Mouse (Mus musculus): ENCODE data around the gene Eva1c. TPM values are rescaled to one million over a fixed set of nuclear protein-coding genes. Genes with fewer than 3 reads are reported as not detected.

The Eva1c gene
- total RNA-seq (2021) = 1 to 10 TPM; 2.8 to 7.5 TPM
- long read RNA-seq, experiment 1, transcript Eva1c-201 (8 exons, 2,142 nt) = major isoform, 6 of 11 reads
- long read RNA-seq, experiment 1, partial matches to known transcripts = 0 of 11 reads
- long read RNA-seq, experiment 1, other reads (novel, unspliced or antisense) = 3 of 11 reads
- long read RNA-seq, experiment 2, partial matches to known transcripts = 0 of 2 reads
- long read RNA-seq, experiment 2, other reads (novel, unspliced or antisense) = 1 of 2 reads

- no peak for DNase-seq
Observed at GRCm38 (mm10) chr16:90826457-90826856, at the start of gene Eva1c. Gene Eva1c, plus strand, starts transcription at chr16:90826719.

GRCm38 (mm10) chr16:90779783-90780182 lies 46.7 kb upstream of the Eva1c start:
- no peak for DNase-seq

- no peak for DNase-seq
Observed at GRCm38 (mm10) chr16:90783302-90783701, 43.2 kb upstream of the Eva1c start.

GRCm38 (mm10) chr16:90785257-90785656 lies 41.3 kb upstream of the Eva1c start:
- DNase-seq = no peak

- DNase-seq = no peak
Observed at GRCm38 (mm10) chr16:90788580-90788979, 37.9 kb upstream of the Eva1c start.

- DNase-seq = no peak
Observed at GRCm38 (mm10) chr16:90790946-90791345, 35.6 kb upstream of the Eva1c start.

GRCm38 (mm10) chr16:90792066-90792465 lies 34.5 kb upstream of the Eva1c start:
- no peak for DNase-seq

- peak; percentile 49 to 54 for DNase-seq
Observed at GRCm38 (mm10) chr16:90792500-90792899, 34.0 kb upstream of the Eva1c start.

- DNase-seq = no peak
Observed at GRCm38 (mm10) chr16:90794708-90795107, 31.8 kb upstream of the Eva1c start.

GRCm38 (mm10) chr16:90798446-90798845 lies 28.1 kb upstream of the Eva1c start:
- DNase-seq = no peak

- no peak for DNase-seq
Observed at GRCm38 (mm10) chr16:90798848-90799247, 27.7 kb upstream of the Eva1c start.

GRCm38 (mm10) chr16:90799840-90800239 lies 26.7 kb upstream of the Eva1c start:
- no peak for DNase-seq

- DNase-seq = no peak
Observed at GRCm38 (mm10) chr16:90801251-90801650, 25.3 kb upstream of the Eva1c start.

GRCm38 (mm10) chr16:90801928-90802327 lies 24.6 kb upstream of the Eva1c start:
- peak; percentile 57 to 70 for DNase-seq

GRCm38 (mm10) chr16:90804466-90804865 lies 22.1 kb upstream of the Eva1c start:
- DNase-seq = no peak

- peak; percentile 99 to 100 for DNase-seq
Observed at GRCm38 (mm10) chr16:90809975-90810715, 16.4 kb upstream of the Eva1c start, which contains the start of gene Urb1. Gene Urb1, minus strand, starts transcription at chr16:90810413.

- no peak for DNase-seq
Observed at GRCm38 (mm10) chr16:90810716-90811256, 15.7 kb upstream of the Eva1c start.

- no peak for DNase-seq
Observed at GRCm38 (mm10) chr16:90812086-90812485, 14.4 kb upstream of the Eva1c start.

- DNase-seq = no peak
Observed at GRCm38 (mm10) chr16:90820326-90820725, 6.2 kb upstream of the Eva1c start.

GRCm38 (mm10) chr16:90821046-90821697 lies 5.3 kb upstream of the Eva1c start:
- no peak for DNase-seq

- no peak for DNase-seq
Observed at GRCm38 (mm10) chr16:90822284-90822935, 4.1 kb upstream of the Eva1c start.

- DNase-seq = no peak
Observed at GRCm38 (mm10) chr16:90822981-90823380, 3.5 kb upstream of the Eva1c start.
